Mouse (Mus musculus): ENCODE results near the gene Vsig10. TPM values are rescaled to one million over a fixed set of nuclear protein-coding genes. Genes with fewer than 3 reads are reported as not detected.
A peak's percentile ranks its signal among the peaks of the same experiment; 100 is the strongest.

Vsig10 gene
- polyA plus RNA-seq (2016; fragmentation: Nextera tagmentation; extraction: Ambion mirVana): 1.8 and 3.4 TPM in 2 replicates

GRCm38 (mm10) chr5:117318741-117319629, at the start of gene Vsig10:
Gene Vsig10, plus strand, starts transcription at chr5:117319083.
- peak; percentile 76 for DNase-seq (ENCODE audit: low spot score)
- Histone ChIP-seq H3K4me1 (replicated peaks) (peaks cover 33% of the 10 kb centered on the region), H3K9me3 (peaks cover 4% of the 10 kb centered on the region; the same call in 1 of the 2 replicates), H3K36me3 (no peaks in the 10 kb centered on the region), H3K27me3 (ENCODE audit: insufficient read depth, poor library complexity, severe bottlenecking) (peaks cover 73% of the 10 kb centered on the region), H3K27ac (peak within 1 kb of the TSS; percentile 89), H3K4me3 (peak within 1 kb of the TSS; percentile 85)
- under 1% methylated on average over 81 of the region's 81 CpGs for WGBS

DNA sequence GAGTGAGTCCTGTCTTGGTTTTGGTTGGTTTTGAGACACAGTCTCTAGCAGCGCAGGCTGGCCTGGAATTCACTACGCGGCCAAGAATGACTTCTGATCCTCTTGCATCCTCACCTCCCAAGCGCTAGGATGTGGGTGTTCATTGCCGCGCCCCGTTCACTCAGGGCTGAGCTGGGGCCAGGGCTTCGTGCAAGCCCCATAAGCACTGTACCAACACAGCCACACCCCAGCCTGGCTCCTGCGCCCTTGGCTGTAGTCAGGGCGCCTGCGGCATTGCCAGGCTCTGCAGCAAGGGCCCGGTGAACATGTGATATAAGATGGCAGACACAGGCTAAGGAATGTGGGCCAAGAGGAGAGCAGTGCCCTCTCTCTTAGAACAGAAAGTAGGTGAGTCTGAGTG, 49.5 kb upstream of the Vsig10 start:
- Histone ChIP-seq H3K4me1 (replicated peaks) (peaks cover 13% of the 10 kb centered on the region; the same call in 1 of the 2 replicates), H3K4me3 (no peak overlapping the region), H3K27ac (no peak overlapping the region), H3K27me3 (ENCODE audit: insufficient read depth, poor library complexity, severe bottlenecking) (no peaks in the 10 kb centered on the region), H3K36me3 (peaks cover 9% of the 10 kb centered on the region; the same call in 1 of the 2 replicates), H3K9me3 (no peaks in the 10 kb centered on the region)
- no peak for DNase-seq (ENCODE audit: low spot score)
- WGBS: 96% methylated on average over 12 of the region's 12 CpGs

DNA sequence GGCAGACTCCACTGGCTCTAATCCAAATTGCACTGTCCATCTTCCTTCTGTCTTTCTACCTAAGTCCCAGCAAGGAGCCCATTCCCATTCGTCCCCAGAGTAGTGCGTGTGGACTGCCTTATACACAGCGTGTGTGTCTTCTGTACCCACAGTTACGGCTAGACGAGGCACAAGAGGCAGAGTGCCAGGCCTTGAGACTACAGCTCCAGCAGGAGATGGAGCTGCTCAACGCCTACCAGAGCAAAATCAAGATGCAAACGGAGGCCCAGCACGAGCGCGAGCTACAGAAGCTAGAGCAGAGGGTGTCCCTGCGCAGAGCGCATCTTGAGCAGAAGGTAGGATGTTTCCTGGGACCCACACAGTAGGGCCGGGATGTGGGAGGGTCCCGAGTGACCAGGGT, 46.9 kb upstream of the Vsig10 start:
- Histone ChIP-seq H3K9me3 (no peaks in the 10 kb centered on the region), H3K4me1 (replicated peaks) (peaks cover 13% of the 10 kb centered on the region; the same call in 1 of the 2 replicates), H3K27me3 (ENCODE audit: insufficient read depth, poor library complexity, severe bottlenecking) (no peaks in the 10 kb centered on the region), H3K36me3 (no peaks in the 10 kb centered on the region), H3K27ac (no peak overlapping the region), H3K4me3 (no peak overlapping the region)
- 92% methylated on average over 14 of the region's 14 CpGs for WGBS
- DNase-seq (ENCODE audit: low spot score): no peak

DNA sequence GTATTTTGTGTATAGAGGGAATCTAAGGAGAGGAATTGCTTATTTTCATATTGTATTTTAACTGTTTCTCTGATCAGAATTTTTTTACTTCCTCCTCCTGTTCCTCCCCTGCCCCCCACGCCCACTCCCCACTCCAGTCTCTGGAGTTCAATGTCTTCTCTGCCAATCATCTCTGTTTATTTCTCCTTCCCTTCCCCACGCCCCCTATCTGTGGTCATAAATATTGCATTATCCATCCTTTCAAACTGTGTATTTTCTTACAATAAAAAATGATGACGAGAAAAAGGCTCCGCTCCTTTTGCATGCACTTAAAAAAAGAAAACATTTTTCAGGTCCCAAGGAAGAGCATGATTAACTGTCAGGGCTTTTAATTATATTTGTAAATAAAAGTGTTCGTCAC, 44.1 kb upstream of the Vsig10 start:
- Histone ChIP-seq H3K27me3 (ENCODE audit: insufficient read depth, poor library complexity, severe bottlenecking) (no peaks in the 10 kb centered on the region), H3K4me1 (replicated peaks) (no peaks in the 10 kb centered on the region), H3K27ac (no peak overlapping the region), H3K36me3 (peaks cover 22% of the 10 kb centered on the region), H3K4me3 (no peak overlapping the region), H3K9me3 (no peaks in the 10 kb centered on the region)
- DNase-seq (ENCODE audit: low spot score): no peak
- WGBS: 76% methylated on average over 5 of the region's 5 CpGs

- DNase-seq (ENCODE audit: low spot score): no peak
- no peaks in the 10 kb centered on the region for H3K4me1 ChIP-seq (replicated peaks)
- H3K27ac ChIP-seq: no peak overlapping the region
- H3K9me3 ChIP-seq: no peaks in the 10 kb centered on the region
- 96% methylated on average over 6 of the region's 6 CpGs for WGBS
- H3K27me3 ChIP-seq (ENCODE audit: insufficient read depth, poor library complexity, severe bottlenecking): no peaks in the 10 kb centered on the region
- H3K36me3 ChIP-seq: peaks cover 50% of the 10 kb centered on the region
- H3K4me3 ChIP-seq: no peak overlapping the region
Observed at GRCm38 (mm10) chr5:117277784-117278183, 41.1 kb upstream of the Vsig10 start.

DNA sequence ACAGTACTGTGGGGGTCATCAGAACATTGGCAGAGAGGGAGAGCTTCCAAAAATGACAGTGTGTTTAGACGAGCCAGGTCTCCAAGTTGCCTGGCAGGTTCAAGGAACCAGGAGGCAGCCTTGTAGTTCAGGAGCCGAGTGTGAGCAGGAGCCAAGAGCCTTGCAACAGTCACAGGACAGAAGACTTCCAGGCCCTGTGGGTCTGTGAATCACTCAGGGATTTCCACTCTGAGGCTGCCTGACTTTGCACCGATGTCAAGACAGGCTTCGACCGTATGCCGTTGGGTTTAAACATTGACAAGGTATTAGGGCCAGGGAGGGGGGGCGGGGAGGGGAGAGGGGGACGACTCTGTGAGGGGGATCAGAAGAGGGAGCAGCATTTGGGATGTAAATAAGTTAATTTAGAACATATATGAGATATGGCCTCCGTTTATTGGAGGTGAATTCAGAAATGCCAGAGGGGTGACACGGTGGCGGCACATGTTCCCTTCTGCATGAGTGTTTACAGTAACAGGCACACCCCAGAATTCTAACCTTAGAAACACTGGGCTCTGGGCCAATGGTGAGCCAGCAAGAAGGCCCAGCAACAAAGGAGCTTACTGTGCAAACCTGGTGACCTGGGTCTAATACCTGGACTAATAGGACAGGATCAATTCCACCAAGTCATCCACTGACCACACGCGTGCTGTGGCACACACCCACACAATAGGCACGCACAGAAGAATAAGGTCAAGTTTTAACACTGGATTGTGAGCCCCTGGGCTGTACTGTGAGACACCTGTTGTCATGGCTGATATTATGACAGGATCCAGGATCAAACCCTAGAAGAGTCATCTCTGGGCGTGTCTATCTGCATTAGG, 39.8 kb upstream of the Vsig10 start:
- Histone ChIP-seq H3K27me3 (ENCODE audit: insufficient read depth, poor library complexity, severe bottlenecking) (no peaks in the 10 kb centered on the region), H3K4me1 (replicated peaks) (no peaks in the 10 kb centered on the region), H3K9me3 (no peaks in the 10 kb centered on the region), H3K36me3 (peaks cover 61% of the 10 kb centered on the region), H3K4me3 (no peak overlapping the region), H3K27ac (no peak overlapping the region)
- no peak for DNase-seq (ENCODE audit: low spot score)
- 93% methylated on average over 15 of the region's 15 CpGs for WGBS

GRCm38 (mm10) chr5:117279669-117280050, 39.2 kb upstream of the Vsig10 start:
- Histone ChIP-seq H3K4me3 (no peak overlapping the region), H3K27me3 (ENCODE audit: insufficient read depth, poor library complexity, severe bottlenecking) (no peaks in the 10 kb centered on the region), H3K4me1 (replicated peaks) (peaks cover under 1% of the 10 kb centered on the region; the same call in 1 of the 2 replicates), H3K27ac (no peak overlapping the region), H3K36me3 (peaks cover 67% of the 10 kb centered on the region), H3K9me3 (no peaks in the 10 kb centered on the region)
- no peak for DNase-seq (ENCODE audit: low spot score)
- WGBS: 87% methylated on average over 4 of the region's 4 CpGs

DNA sequence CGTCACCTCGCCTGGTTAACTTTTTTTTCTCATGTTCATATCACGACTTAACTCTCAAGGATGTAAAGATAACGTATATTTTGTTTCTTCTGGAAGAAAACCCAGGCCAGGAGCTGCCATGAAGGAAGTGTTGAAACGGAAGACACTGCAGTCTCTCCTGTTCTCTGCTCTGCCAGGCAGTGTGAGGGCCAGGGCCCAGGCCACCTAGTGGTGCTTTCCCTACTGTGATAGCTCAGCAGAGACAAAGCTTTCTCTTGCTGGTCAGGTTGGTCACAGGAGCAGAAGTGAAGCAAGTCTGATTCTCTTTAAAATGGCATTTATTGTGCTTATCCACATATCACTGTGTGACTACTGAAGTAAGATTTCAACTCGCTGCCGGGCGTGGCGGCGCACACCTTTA, 37.3 kb upstream of the Vsig10 start:
- H3K4me3 ChIP-seq: no peak overlapping the region
- no peaks in the 10 kb centered on the region for H3K9me3 ChIP-seq
- 95% methylated on average over 10 of the region's 10 CpGs for WGBS
- H3K4me1 ChIP-seq (replicated peaks): peaks cover 19% of the 10 kb centered on the region
- H3K36me3 ChIP-seq: peaks cover 81% of the 10 kb centered on the region
- H3K27me3 ChIP-seq (ENCODE audit: insufficient read depth, poor library complexity, severe bottlenecking): no peaks in the 10 kb centered on the region
- no peak for DNase-seq (ENCODE audit: low spot score)
- H3K27ac ChIP-seq: no peak overlapping the region

GRCm38 (mm10) chr5:117282360-117282759, 36.5 kb upstream of the Vsig10 start:
- WGBS: 87% methylated on average over 8 of the region's 8 CpGs
- Histone ChIP-seq H3K36me3 (peaks cover 81% of the 10 kb centered on the region), H3K27ac (no peak overlapping the region)

GRCm38 (mm10) chr5:117284029-117284428, 34.9 kb upstream of the Vsig10 start:
- peaks cover 66% of the 10 kb centered on the region for H3K36me3 ChIP-seq
- WGBS: 82% methylated on average over 9 of the region's 9 CpGs
- no peak for DNase-seq (ENCODE audit: low spot score)

More at GRCm38 (mm10) chr5:117282360-117282759, 36.5 kb upstream of the Vsig10 start:
- peaks cover 21% of the 10 kb centered on the region for H3K4me1 ChIP-seq (replicated peaks)
- no peaks in the 10 kb centered on the region for H3K27me3 ChIP-seq (ENCODE audit: insufficient read depth, poor library complexity, severe bottlenecking)
- no peak overlapping the region for H3K4me3 ChIP-seq
- no peak for DNase-seq (ENCODE audit: low spot score)
- no peaks in the 10 kb centered on the region for H3K9me3 ChIP-seq

DNA sequence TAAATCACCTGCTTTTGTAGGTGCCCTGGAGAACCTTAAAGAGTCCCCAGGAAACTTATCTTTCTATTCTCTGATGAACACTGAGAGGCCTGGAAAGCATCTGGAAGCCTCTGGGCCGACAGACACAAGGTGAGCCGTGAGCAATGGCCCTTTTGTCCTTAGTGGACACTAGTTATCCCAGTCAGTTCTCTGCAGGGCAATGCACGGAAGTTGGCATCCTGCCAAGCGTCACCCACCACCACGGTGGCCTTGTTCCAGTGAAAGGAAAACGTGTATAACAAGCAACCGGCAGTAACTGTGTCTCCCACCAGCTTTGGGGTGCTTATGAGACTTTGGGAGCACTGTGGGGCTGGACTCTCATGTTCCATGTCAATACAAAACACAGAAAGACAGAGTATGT, 34.2 kb upstream of the Vsig10 start:
- no peak overlapping the region for H3K27ac ChIP-seq
- no peaks in the 10 kb centered on the region for H3K9me3 ChIP-seq
- 90% methylated on average over 7 of the region's 7 CpGs for WGBS
- DNase-seq (ENCODE audit: low spot score): no peak
- H3K4me1 ChIP-seq (replicated peaks): peaks cover 30% of the 10 kb centered on the region
- peaks cover 60% of the 10 kb centered on the region for H3K36me3 ChIP-seq
- H3K27me3 ChIP-seq (ENCODE audit: insufficient read depth, poor library complexity, severe bottlenecking): peaks cover 12% of the 10 kb centered on the region
- no peak overlapping the region for H3K4me3 ChIP-seq

More at GRCm38 (mm10) chr5:117284029-117284428, 34.9 kb upstream of the Vsig10 start:
- Histone ChIP-seq H3K27ac (no peak overlapping the region), H3K27me3 (ENCODE audit: insufficient read depth, poor library complexity, severe bottlenecking) (peaks cover 11% of the 10 kb centered on the region), H3K4me3 (no peak overlapping the region), H3K9me3 (no peaks in the 10 kb centered on the region), H3K4me1 (replicated peaks) (peaks cover 30% of the 10 kb centered on the region)

GRCm38 (mm10) chr5:117285266-117285665, 33.6 kb upstream of the Vsig10 start:
- peaks cover 12% of the 10 kb centered on the region for H3K27me3 ChIP-seq (ENCODE audit: insufficient read depth, poor library complexity, severe bottlenecking)
- DNase-seq (ENCODE audit: low spot score): no peak
- H3K9me3 ChIP-seq: no peaks in the 10 kb centered on the region
- peaks cover 30% of the 10 kb centered on the region for H3K4me1 ChIP-seq (replicated peaks)
- H3K4me3 ChIP-seq: peak overlapping the region; percentile 92
- 84% methylated on average over 4 of the region's 4 CpGs for WGBS
- H3K27ac ChIP-seq: no peak overlapping the region
- peaks cover 54% of the 10 kb centered on the region for H3K36me3 ChIP-seq

Data from hindbrain, embryonic 10.5 days (tissue).